ENCODE assay signal across 32 mouse cellular contexts in the genomic region with DNA sequence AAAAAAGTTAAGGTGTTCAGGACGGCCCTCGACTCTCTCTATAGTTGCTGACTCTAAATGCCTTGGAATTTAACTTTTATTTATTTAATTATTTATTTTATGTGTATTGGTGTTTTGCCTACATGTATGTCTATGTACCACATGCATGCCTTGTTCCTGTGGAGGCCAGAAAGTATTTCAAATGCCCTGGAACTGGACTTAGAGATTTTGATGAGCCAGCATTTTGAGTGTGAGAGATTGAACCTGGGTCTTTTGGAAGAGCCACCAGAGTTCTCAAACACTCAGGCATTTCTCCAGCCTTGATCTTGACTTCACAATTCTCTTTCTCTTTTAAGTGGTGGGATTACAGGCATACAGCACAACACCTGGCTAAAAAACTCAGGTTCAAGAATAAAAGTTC.
"Had no signal": no experiment of that assay in that cellular context is flagged by ENCODE, and none has a peak within 500 bp of the region (broad histone marks: within the 10 kb centered on the region; RNA-seq: fewer than 3 reads in every experiment).

No protein-coding gene starts in this region.

- H3K4me1 ChIP-seq: limb, embryonic 12.5 days; limb, embryonic 13.5 days; limb, embryonic 15.5 days; liver, embryonic 12.5 days; liver, embryonic 13.5 days; liver, embryonic 15.5 days; lung, embryonic 15.5 days; midbrain, embryonic 10.5 days; midbrain, embryonic 12.5 days; midbrain, embryonic 13.5 days; midbrain, embryonic 15.5 days; neural tube, embryonic 12.5 days had no signal

- H3K9ac ChIP-seq: limb, embryonic 12.5 days; limb, embryonic 13.5 days; limb, embryonic 15.5 days; liver, embryonic 12.5 days; liver, embryonic 13.5 days; liver, embryonic 14.5 days; liver, embryonic 15.5 days; liver, postnatal 0 days; lung, embryonic 14.5 days; lung, embryonic 15.5 days; midbrain, embryonic 12.5 days; midbrain, embryonic 13.5 days; midbrain, embryonic 15.5 days; neural tube, embryonic 12.5 days had no signal

- DNase-seq: left cerebral cortex, postnatal 4 days; liver; liver, embryonic 13.5 days; liver, postnatal 0 days; lung, adult 18-20 months; lung, adult 2 months; lung, embryonic 14.5 days; lung, postnatal 10 days; lung, postnatal 14 days; lung, postnatal 36 days; lung, postnatal 4 days; midbrain, embryonic 14.5 days had no signal

- H3K9me3 ChIP-seq: limb, embryonic 10.5 days; limb, embryonic 12.5 days; limb, embryonic 13.5 days; limb, embryonic 15.5 days; liver, embryonic 12.5 days; liver, embryonic 13.5 days; liver, embryonic 15.5 days; lung, embryonic 15.5 days; megakaryocyte, embryonic 14.5 days; midbrain, embryonic 10.5 days; midbrain, embryonic 12.5 days; midbrain, embryonic 13.5 days; midbrain, embryonic 15.5 days; neural tube, embryonic 12.5 days had no signal

- H3K27ac ChIP-seq: limb, embryonic 10.5 days; limb, embryonic 12.5 days; limb, embryonic 13.5 days; limb, embryonic 15.5 days; liver, embryonic 12.5 days; liver, embryonic 13.5 days; liver, embryonic 14.5 days; liver, embryonic 15.5 days; lung, embryonic 15.5 days; macrophage; midbrain, embryonic 10.5 days; midbrain, embryonic 12.5 days; midbrain, embryonic 13.5 days; midbrain, embryonic 15.5 days; neural tube, embryonic 12.5 days had no signal

- H3K4me3 ChIP-seq: limb, embryonic 10.5 days; limb, embryonic 12.5 days; limb, embryonic 13.5 days; limb, embryonic 15.5 days; liver, embryonic 12.5 days; liver, embryonic 13.5 days; liver, embryonic 15.5 days; lung, embryonic 15.5 days; megakaryocyte, embryonic 14.5 days; midbrain, embryonic 10.5 days; midbrain, embryonic 12.5 days; midbrain, embryonic 13.5 days; midbrain, embryonic 15.5 days; myocyte; neural tube, embryonic 12.5 days had no signal

- ATAC-seq: liver, embryonic 12.5 days; liver, postnatal 0 days; lung, postnatal 0 days; midbrain, embryonic 13.5 days; midbrain, embryonic 15.5 days; midbrain, embryonic 16.5 days had no signal

- H3K4me2 ChIP-seq: limb, embryonic 12.5 days; limb, embryonic 13.5 days; limb, embryonic 15.5 days; liver, embryonic 11.5 days; liver, embryonic 12.5 days; liver, embryonic 13.5 days; liver, embryonic 15.5 days; lung, embryonic 14.5 days; lung, embryonic 15.5 days; midbrain, embryonic 11.5 days; midbrain, embryonic 12.5 days; midbrain, embryonic 13.5 days; midbrain, embryonic 15.5 days; neural tube, embryonic 12.5 days had no signal

- H3K27me3 ChIP-seq: limb, embryonic 12.5 days; limb, embryonic 13.5 days; limb, embryonic 15.5 days; liver, embryonic 12.5 days; liver, embryonic 13.5 days; liver, embryonic 15.5 days; lung, embryonic 15.5 days; megakaryocyte, embryonic 14.5 days; midbrain, embryonic 12.5 days; midbrain, embryonic 13.5 days; midbrain, embryonic 15.5 days; neural tube, embryonic 12.5 days had no signal
